Mouse (Mus musculus): Measurements from ENCODE around the gene Cela2a. TPM values are rescaled to one million over a fixed set of nuclear protein-coding genes. Genes with fewer than 3 reads are reported as not detected.

Cela2a gene
- total and polyA plus RNA-seq, 2 experiments from 2014 or later: not detected

DNA sequence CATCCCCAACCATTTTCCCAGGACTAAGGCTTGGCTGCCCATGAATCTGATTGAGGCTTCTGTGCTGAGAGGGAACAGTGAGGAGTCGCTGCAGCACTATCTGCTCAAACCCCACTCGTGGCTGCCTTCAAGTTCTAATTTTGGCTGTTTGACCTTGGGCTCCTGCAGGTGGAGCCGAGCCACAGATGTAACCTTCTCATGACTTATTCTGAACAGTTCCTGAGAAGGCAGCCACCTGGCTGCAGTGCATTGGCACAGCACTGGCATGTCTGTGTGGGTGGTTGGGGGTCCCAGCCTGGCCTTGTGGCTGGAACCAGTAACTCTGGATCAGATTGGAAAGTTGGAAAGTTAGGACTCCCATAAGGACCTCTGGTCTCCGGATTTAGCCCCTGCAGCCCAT is 2.2 kb upstream of the Cela2a start:
- no peaks in the 10 kb centered on the region for H3K4me1 ChIP-seq (ENCODE audit: insufficient read depth, low read length)
- no peak for TF ChIP-seq CTCF (IDR thresholded peaks at IDR 0.05)
- no peak overlapping the region for H3K27ac ChIP-seq (ENCODE audit: low read depth, low read length)
- ATAC-seq (ENCODE audit: low FRiP score) (no peak), DNase-seq (ENCODE audit: low spot score) (no peak)
- H3K4me3 ChIP-seq (ENCODE audit: low read depth, low read length): no peak overlapping the region
- H3K9me3 ChIP-seq (ENCODE audit: low read length): no peaks in the 10 kb centered on the region
- WGBS: 75% methylated on average over 4 of the region's 4 CpGs
- H3K4me2 ChIP-seq (ENCODE audit: low read depth, low read length, poor library complexity, severe bottlenecking): no peak overlapping the region
- no peak overlapping the region for H3K9ac ChIP-seq (replicated peaks; ENCODE audit: low read length, poor library complexity, severe bottlenecking)
- no peaks in the 10 kb centered on the region for H3K27me3 ChIP-seq (ENCODE audit: insufficient read depth, low read length)
- H3K36me3 ChIP-seq (ENCODE audit: insufficient read depth, low read length): no peaks in the 10 kb centered on the region

DNA sequence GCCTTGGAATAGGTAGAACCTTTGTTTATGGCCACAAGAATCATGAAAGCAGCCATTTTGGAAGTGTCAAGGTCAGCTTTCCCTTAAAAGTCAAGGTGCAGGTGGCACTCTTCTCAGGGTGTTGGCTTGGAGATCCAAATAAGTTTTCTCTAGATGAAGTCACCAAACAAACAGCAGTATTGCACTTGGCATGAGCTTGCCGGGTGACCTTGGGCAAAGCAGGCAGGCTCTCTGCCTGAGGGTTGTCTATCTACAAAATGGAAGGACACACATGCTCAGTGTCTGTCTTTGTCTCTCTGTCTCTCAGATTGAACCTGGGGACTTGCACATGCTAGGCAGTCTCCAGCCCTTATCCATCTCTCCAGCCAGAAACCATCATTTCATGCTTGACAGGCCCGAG is 1.4 kb upstream of the Cela2a start:
- Histone ChIP-seq H3K9me3 (ENCODE audit: low read length) (no peaks in the 10 kb centered on the region), H3K27ac (ENCODE audit: low read depth, low read length) (no peak overlapping the region), H3K9ac (replicated peaks; ENCODE audit: low read length, poor library complexity, severe bottlenecking) (no peak overlapping the region), H3K27me3 (ENCODE audit: insufficient read depth, low read length) (no peaks in the 10 kb centered on the region), H3K36me3 (ENCODE audit: insufficient read depth, low read length) (no peaks in the 10 kb centered on the region), H3K4me2 (ENCODE audit: low read depth, low read length, poor library complexity, severe bottlenecking) (no peak overlapping the region), H3K4me3 (ENCODE audit: low read depth, low read length) (no peak overlapping the region), H3K4me1 (ENCODE audit: insufficient read depth, low read length) (no peaks in the 10 kb centered on the region)
- ATAC-seq (ENCODE audit: low FRiP score) (no peak), DNase-seq (ENCODE audit: low spot score) (no peak)
- TF ChIP-seq CTCF (IDR thresholded peaks at IDR 0.05): no peak
- 95% methylated on average over 2 of the region's 2 CpGs for WGBS

GRCm38 (mm10) chr4:141822979-141823378 is 3.0 kb downstream of the Cela2a start:
- Histone ChIP-seq H3K36me3 (ENCODE audit: insufficient read depth, low read length) (no peaks in the 10 kb centered on the region), H3K27ac (ENCODE audit: low read depth, low read length) (no peak overlapping the region), H3K9ac (replicated peaks; ENCODE audit: low read length, poor library complexity, severe bottlenecking) (no peak overlapping the region), H3K4me1 (ENCODE audit: insufficient read depth, low read length) (no peaks in the 10 kb centered on the region), H3K9me3 (ENCODE audit: low read length) (no peaks in the 10 kb centered on the region), H3K27me3 (ENCODE audit: insufficient read depth, low read length) (no peaks in the 10 kb centered on the region), H3K4me2 (ENCODE audit: low read depth, low read length, poor library complexity, severe bottlenecking) (no peak overlapping the region), H3K4me3 (ENCODE audit: low read depth, low read length) (no peak overlapping the region)
- WGBS: 71% methylated on average over 3 of the region's 3 CpGs
- ATAC-seq (ENCODE audit: low FRiP score) (no peak), DNase-seq (ENCODE audit: low spot score) (no peak)
- TF ChIP-seq CTCF (IDR thresholded peaks at IDR 0.05): no peak

GRCm38 (mm10) chr4:141822089-141822488 is 3.9 kb downstream of the Cela2a start:
- ATAC-seq (ENCODE audit: low FRiP score): no peak
- H3K9me3 ChIP-seq (ENCODE audit: low read length): no peaks in the 10 kb centered on the region
- WGBS: 82% methylated on average over 10 of the region's 10 CpGs
- DNase-seq (ENCODE audit: low spot score): no peak
- H3K4me2 ChIP-seq (ENCODE audit: low read depth, low read length, poor library complexity, severe bottlenecking): no peak overlapping the region
- no peak overlapping the region for H3K9ac ChIP-seq (replicated peaks; ENCODE audit: low read length, poor library complexity, severe bottlenecking)
- no peaks in the 10 kb centered on the region for H3K36me3 ChIP-seq (ENCODE audit: insufficient read depth, low read length)
- no peaks in the 10 kb centered on the region for H3K4me1 ChIP-seq (ENCODE audit: insufficient read depth, low read length)
- no peaks in the 10 kb centered on the region for H3K27me3 ChIP-seq (ENCODE audit: insufficient read depth, low read length)
- TF ChIP-seq CTCF (IDR thresholded peaks at IDR 0.05): peak; percentile 30
- H3K4me3 ChIP-seq (ENCODE audit: low read depth, low read length): no peak overlapping the region
- H3K27ac ChIP-seq (ENCODE audit: low read depth, low read length): no peak overlapping the region

- Histone ChIP-seq H3K4me1 (ENCODE audit: insufficient read depth, low read length) (no peaks in the 10 kb centered on the region), H3K27me3 (ENCODE audit: insufficient read depth, low read length) (no peaks in the 10 kb centered on the region), H3K4me2 (ENCODE audit: low read depth, low read length, poor library complexity, severe bottlenecking) (no peak overlapping the region), H3K9ac (replicated peaks; ENCODE audit: low read length, poor library complexity, severe bottlenecking) (no peak overlapping the region), H3K9me3 (ENCODE audit: low read length) (no peaks in the 10 kb centered on the region), H3K27ac (ENCODE audit: low read depth, low read length) (no peak overlapping the region), H3K36me3 (ENCODE audit: insufficient read depth, low read length) (no peaks in the 10 kb centered on the region), H3K4me3 (ENCODE audit: low read depth, low read length) (no peak overlapping the region)
- no peak for TF ChIP-seq CTCF (IDR thresholded peaks at IDR 0.05)
- DNase-seq (ENCODE audit: low spot score) (no peak), ATAC-seq (ENCODE audit: low FRiP score) (no peak)
- 76% methylated on average over 3 of the region's 3 CpGs for WGBS
Observed at GRCm38 (mm10) chr4:141821178-141821577, 4.8 kb downstream of the Cela2a start.

GRCm38 (mm10) chr4:141819316-141819715 is 6.6 kb downstream of the Cela2a start:
- H3K4me2 ChIP-seq (ENCODE audit: low read depth, low read length, poor library complexity, severe bottlenecking): no peak overlapping the region
- H3K9ac ChIP-seq (replicated peaks; ENCODE audit: low read length, poor library complexity, severe bottlenecking): no peak overlapping the region
- DNase-seq (ENCODE audit: low spot score): no peak
- no peaks in the 10 kb centered on the region for H3K9me3 ChIP-seq (ENCODE audit: low read length)
- no peaks in the 10 kb centered on the region for H3K27me3 ChIP-seq (ENCODE audit: insufficient read depth, low read length)
- no peaks in the 10 kb centered on the region for H3K4me1 ChIP-seq (ENCODE audit: insufficient read depth, low read length)
- TF ChIP-seq CTCF (IDR thresholded peaks at IDR 0.05): no peak
- ATAC-seq (ENCODE audit: low FRiP score): no peak
- H3K4me3 ChIP-seq (ENCODE audit: low read depth, low read length): no peak overlapping the region
- H3K36me3 ChIP-seq (ENCODE audit: insufficient read depth, low read length): 0 out of 2 replicates have a peak, but pooled peaks cover under 1% of the 10 kb centered on the region
- no peak overlapping the region for H3K27ac ChIP-seq (ENCODE audit: low read depth, low read length)
- 94% methylated on average over 7 of the region's 7 CpGs for WGBS
